Mouse (Mus musculus) left cerebral cortex, postnatal 14 days (tissue): ENCODE data around the gene Nifk. TPM values are rescaled to one million over a fixed set of nuclear protein-coding genes. Genes with fewer than 3 reads are reported as not detected.
A peak's percentile ranks its signal among the peaks of the same experiment; 100 is the strongest.

Experiments
- DNase-seq, 2 experiments: peaks; one replicate each; pipeline ENCODE4 v3.0.0; 2021 to 2022; ENCODE audit warnings: low spot score in 2 of 2, mixed read lengths in 1 of 2
- intact Hi-C: fragments of 180-260 bp; cut with DNase I; formaldehyde crosslinking; loops from one replicate; pipeline ENCODE4 v1.15.1; 2025
- long read RNA-seq, 2 experiments: library from polyadenylated mRNA; stranded (forward); transcript quantifications; one replicate each; pipeline ENCODE4 v2.0.0; 2021
- total RNA-seq, 2 experiments: library from RNA; stranded (reverse); gene quantifications; 2 replicates each; pipeline ENCODE4 v1.2.3; 2021

Gene Nifk
- 10 to 100 TPM; 22.6 to 25.2 TPM for total RNA-seq
- long read RNA-seq, experiment 1, transcript Nifk-201 (7 exons, 1,889 nt) = major isoform, 27 of 29 reads
- long read RNA-seq, experiment 1, partial matches to known transcripts = 0 of 29 reads
- long read RNA-seq, experiment 1, other reads (novel, unspliced or antisense) = 2 of 29 reads
- long read RNA-seq, experiment 2, transcript Nifk-201 (7 exons, 1,889 nt) = major isoform, 25 of 28 reads
- long read RNA-seq, experiment 2, partial matches to known transcripts = 1 of 28 reads
- long read RNA-seq, experiment 2, other reads (novel, unspliced or antisense) = 2 of 28 reads

DNA sequence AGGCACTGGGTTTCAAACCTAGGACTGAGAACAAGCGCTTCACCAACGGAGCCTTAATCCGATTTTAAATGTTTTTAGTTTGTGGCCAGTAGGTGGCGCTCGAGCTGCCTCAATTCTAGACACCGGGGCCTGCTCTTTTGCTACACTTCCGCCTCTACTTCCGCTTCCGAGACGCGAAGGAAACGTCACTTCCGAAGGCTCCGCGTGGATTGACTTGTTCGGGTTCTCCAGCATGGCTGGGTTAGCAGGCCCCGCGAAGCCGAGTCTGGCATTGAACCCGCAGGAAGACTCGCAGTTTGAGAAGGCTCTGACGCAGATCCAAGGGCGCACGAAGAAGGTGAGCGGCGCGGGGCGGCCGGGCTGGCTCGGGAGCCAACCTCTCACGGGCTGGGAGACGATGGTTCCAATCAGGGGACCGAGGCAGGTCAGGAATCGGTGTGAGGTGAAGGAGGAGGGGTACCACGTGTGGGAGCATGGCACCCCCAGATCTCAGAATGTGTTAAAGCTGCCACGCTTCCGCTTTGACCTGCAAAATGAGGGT lies at the start of gene Nifk:
Gene Nifk (plus strand): TSS at position 179 of the 541 bp plus-strand sequence.
- peak; percentile 96 to 97 for DNase-seq
- intact Hi-C loops = loop anchor here (5.0 kb wide), 1 partner anchor 66 kb away; the partner anchor contains the start of gene Clasp1

GRCm38 (mm10) chr1:118275139-118275538 lies 46.5 kb upstream of the Nifk start:
- DNase-seq = peak in 1 of 2 experiments; percentile 26
- intact Hi-C loops = no loop called here

GRCm38 (mm10) chr1:118292291-118292690 lies 29.3 kb upstream of the Nifk start:
- DNase-seq = no peak
- intact Hi-C loops = no loop called here

DNA sequence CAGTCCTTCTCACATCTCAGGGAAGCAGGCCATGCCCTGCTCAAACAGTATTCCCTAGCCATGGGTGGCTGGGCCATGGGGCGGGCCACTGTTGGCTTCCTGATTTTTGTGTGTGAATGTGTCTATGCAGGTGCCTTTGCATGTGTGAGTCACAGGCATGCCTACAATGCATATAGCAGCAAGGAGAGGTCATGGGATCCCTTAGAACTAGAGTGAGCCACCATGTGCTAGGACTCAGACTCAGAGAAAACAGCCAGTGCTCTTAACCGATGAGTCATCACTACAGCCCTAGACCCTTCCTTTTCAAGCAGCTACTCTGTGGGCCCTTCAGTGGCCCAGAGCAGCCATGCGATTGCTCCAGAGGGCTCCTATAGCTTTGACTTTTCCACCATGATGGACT lies 27.4 kb upstream of the Nifk start:
- intact Hi-C loops = no loop called here
- no peak for DNase-seq

GRCm38 (mm10) chr1:118294826-118295225 lies 26.8 kb upstream of the Nifk start:
- intact Hi-C loops = no loop called here
- peak in 1 of 2 experiments; percentile 53 for DNase-seq

- intact Hi-C loops = no loop called here
- no peak for DNase-seq
Observed at GRCm38 (mm10) chr1:118296673-118297072, 25.0 kb upstream of the Nifk start.

DNA sequence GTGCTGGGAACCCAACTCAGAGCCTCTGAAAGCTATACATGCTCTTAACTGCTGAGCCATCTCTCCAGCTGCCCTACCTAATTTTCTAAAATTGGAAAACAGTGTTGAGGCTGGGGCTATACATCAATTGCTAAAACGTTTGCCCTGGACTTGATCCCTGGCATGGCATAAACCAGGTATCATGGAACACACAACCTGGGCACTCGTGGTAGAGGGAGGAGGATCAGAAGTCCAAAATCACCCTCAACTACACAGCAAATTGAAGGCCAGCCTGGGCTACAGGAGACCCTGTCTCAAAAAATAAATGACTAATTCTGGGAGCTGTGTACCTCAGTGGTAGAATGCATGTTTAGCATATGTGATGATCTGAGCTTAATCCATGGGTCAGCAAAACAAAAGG lies 23.9 kb upstream of the Nifk start:
- intact Hi-C loops = no loop called here
- no peak for DNase-seq

GRCm38 (mm10) chr1:118310780-118311621 lies 10.6 kb upstream of the Nifk start:
- peak; percentile 87 to 89 for DNase-seq
- intact Hi-C loops = loop anchor here (2.0 kb wide), 1 partner anchor 78 kb away; the partner anchor contains the start of gene Clasp1

GRCm38 (mm10) chr1:118311622-118312326 lies 9.9 kb upstream of the Nifk start, which contains the start of gene Tsn:
Gene Tsn, minus strand, starts transcription at chr1:118311739.
- no peak for DNase-seq
- intact Hi-C loops = loop anchor here (2.0 kb wide), 1 partner anchor 77 kb away; the partner anchor contains the start of gene Clasp1

DNA sequence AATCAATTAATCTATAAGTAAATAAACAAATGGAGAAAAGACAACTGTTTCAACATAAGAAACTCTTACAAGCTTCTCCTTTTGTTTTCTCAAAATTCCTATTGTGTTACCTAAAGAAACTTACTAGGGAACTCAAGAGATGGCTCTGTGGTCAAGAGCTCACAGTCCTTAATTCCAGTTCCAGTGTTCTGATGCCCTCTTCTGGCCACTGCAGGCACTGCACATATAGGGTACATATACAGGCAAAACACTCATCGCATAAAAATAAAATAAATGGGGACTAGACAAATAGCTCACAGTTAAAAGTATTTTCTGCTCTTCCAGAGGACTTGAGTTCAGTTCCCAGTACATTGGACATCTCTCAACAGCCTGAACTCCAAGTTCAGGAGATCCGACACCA lies 943 bp upstream of the Nifk start:
- intact Hi-C loops = loop anchor here (5.0 kb wide), 1 partner anchor 67 kb away; the partner anchor contains the start of gene Clasp1
- peak in 1 of 2 experiments; percentile 56 for DNase-seq

GRCm38 (mm10) chr1:118334749-118335713 lies 13.4 kb downstream of the Nifk start:
- intact Hi-C loops = loop anchor here (5.0 kb wide), 3 partner anchors 142 to 422 kb away; no protein-coding TSS in a partner anchor
- no peak for DNase-seq

- intact Hi-C loops = loop anchor here (5.0 kb wide), 2 partner anchors 141 to 421 kb away; no protein-coding TSS in a partner anchor
- DNase-seq = peak in 1 of 2 experiments; percentile 31
Observed at GRCm38 (mm10) chr1:118335847-118336246, 14.2 kb downstream of the Nifk start.

DNA sequence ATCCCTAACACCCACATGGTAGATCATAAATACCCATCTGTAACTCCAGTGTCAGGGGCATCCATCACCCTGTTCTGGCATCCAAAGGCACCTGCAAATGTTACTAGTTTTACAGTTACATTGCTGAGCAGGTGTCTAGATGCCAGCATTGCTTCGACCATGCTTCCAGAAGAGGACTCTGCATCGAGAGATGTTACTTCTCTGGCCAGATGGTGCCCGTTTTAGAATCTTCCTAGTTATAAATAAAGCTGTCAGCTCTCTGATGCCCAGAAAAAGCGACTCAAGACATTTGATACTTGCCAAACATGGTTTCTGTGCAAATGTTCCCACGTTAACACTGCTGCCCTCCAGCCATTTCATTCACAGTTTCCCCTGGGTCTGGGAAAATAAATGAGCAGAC lies 16.3 kb downstream of the Nifk start:
- intact Hi-C loops = loop anchor here (5.0 kb wide), 2 partner anchors 139 to 419 kb away; no protein-coding TSS in a partner anchor
- DNase-seq = peak in 1 of 2 experiments; percentile 38

GRCm38 (mm10) chr1:118343649-118344435 lies 22.2 kb downstream of the Nifk start:
- intact Hi-C loops = no loop called here
- DNase-seq = no peak

GRCm38 (mm10) chr1:118349922-118350321 lies 28.3 kb downstream of the Nifk start:
- intact Hi-C loops = no loop called here
- DNase-seq = no peak

- no peak for DNase-seq
- intact Hi-C loops = no loop called here
Observed at GRCm38 (mm10) chr1:118359071-118359761, 37.6 kb downstream of the Nifk start.

GRCm38 (mm10) chr1:118367970-118368369 lies 46.3 kb downstream of the Nifk start:
- intact Hi-C loops = no loop called here
- DNase-seq = no peak
